Mouse (Mus musculus): ENCODE measurements around the gene Hilpda.

- TF ChIP-seq CTCF (IDR thresholded peaks at IDR 0.05; ENCODE audit: low read depth) = no peak
- TF ChIP-seq EP300 (IDR thresholded peaks at IDR 0.05; ENCODE audit: low read depth) = no peak
Measured at GRCm38 (mm10) chr6:29308846-29309605, 36.7 kb downstream of the Hilpda start.

Data from liver, postnatal 0 days (tissue).